Mouse (Mus musculus) bone marrow macrophage, adult 2 months (primary cell): ENCODE measurements around the gene Irf3.

ENCODE experiments used
- CTCF ChIP-seq: IDR thresholded peaks from 2 replicates; pipeline ENCODE4 v1.5.1; 2012; ENCODE audit warnings: low read depth, mild to moderate bottlenecking, low read length, moderate library complexity
- POLR2A ChIP-seq: IDR thresholded peaks from 2 replicates; pipeline ENCODE4 v1.6.1; 2012; ENCODE audit warnings: mild to moderate bottlenecking, low read depth, low read length, borderline replicate concordance

DNA sequence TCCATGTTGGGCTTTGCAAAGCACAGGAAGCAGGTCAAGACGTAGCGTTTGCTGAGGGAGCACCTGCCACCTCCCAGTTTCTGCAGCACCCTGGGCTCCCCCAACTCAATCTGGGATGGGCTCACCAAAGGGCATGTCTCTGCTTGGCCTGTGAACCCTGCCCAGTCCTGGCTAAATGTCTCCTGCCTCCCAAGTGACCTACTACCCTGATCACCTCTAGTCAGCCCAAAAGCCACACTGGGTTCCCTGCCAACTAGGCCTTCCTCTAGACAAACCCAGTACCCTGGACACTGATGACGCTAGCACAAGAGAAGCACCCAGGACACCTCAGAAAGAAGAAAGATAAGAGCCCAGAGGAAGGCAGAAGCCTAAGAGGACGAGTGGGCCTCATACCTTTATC is 15.4 kb downstream of the Irf3 start:
- no peak for TF ChIP-seq POLR2A
- no peak for TF ChIP-seq CTCF
